8 mouse cellular contexts compared by ENCODE assay signal in the genomic region with DNA sequence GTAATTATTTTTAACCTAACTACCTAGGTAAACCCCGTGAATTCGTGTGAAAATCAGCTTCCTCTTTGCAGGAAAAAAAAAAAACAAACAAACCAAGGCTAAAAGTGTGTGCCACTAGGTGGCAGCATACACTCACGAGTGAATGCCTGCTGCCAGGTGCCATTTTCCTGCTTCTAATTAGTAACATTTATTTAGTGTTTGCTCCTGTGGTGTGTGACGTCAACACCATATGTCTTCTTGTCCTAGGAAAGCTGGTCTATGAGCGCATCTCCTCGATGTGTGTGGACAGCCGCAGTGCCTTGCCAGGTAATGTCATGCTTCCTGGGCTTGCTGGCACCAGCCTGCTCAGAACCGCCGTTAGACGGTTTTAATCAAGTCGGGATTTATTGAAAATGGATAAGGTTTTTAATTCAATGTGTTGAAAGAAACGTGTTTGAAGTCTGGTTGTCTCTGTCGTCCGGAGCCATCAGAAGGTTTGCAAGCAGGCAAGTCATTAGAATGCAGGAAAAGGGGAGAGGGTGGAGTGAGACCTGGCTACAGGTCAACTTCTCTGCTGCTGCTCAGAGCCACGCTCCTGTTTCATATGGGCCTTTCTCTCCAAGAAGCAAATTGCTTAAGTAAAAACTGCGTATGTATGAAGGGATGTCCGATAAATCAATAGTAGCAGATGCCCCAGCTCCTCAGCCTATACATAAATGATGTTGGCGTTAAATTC. TPM values are rescaled to one million over a fixed set of nuclear protein-coding genes. Genes with fewer than 3 reads are reported as not detected.
A peak's percentile ranks its signal among the peaks of the same experiment; 100 is the strongest.
DNase-seq lines count a peak whose midpoint lies in the region; ATAC-seq and TF ChIP-seq lines count a peak whose summit lies in the region.

No protein-coding gene starts in this region.

- H3K4me1 ChIP-seq in heart, embryonic 11.5 days (ENCODE audit: control insufficient read depth, insufficient read depth, low read length), result no peaks in the 10 kb centered on the region
- no peaks in the 10 kb centered on the region; the same call in 1 of the 2 replicates for H3K4me1 ChIP-seq in bone marrow, adult 2 months (ENCODE audit: control insufficient read depth, insufficient read depth, low read length)
- H3K4me1 ChIP-seq in embryonic fibroblast, embryonic 13.5 days (ENCODE audit: control insufficient read depth, insufficient read depth, low read length), result peaks cover 5% of the 10 kb centered on the region; the same call in 1 of the 2 replicates
- no peaks in the 10 kb centered on the region for H3K4me1 ChIP-seq in hindbrain, embryonic 11.5 days (replicated peaks; ENCODE audit: control insufficient read depth, insufficient read depth, low read length)

- H3K9ac ChIP-seq in heart, embryonic 11.5 days (ENCODE audit: low read depth, low read length), result no peak overlapping the region
- no peak overlapping the region for H3K9ac ChIP-seq in hindbrain, embryonic 11.5 days (ENCODE audit: low read depth, low read length)

- H3K4me2 ChIP-seq in heart, embryonic 11.5 days, result no peak overlapping the region
- no peak overlapping the region for H3K4me2 ChIP-seq in hindbrain, embryonic 11.5 days (replicated peaks; ENCODE audit: low read depth, low read length)

- H3K36me3 ChIP-seq in heart, embryonic 11.5 days (ENCODE audit: control insufficient read depth, insufficient read depth, low read length), result peaks cover 2% of the 10 kb centered on the region; the same call in 1 of the 2 replicates
- H3K36me3 ChIP-seq in hindbrain, embryonic 11.5 days (ENCODE audit: control insufficient read depth, insufficient read depth, low read length), result no peaks in the 10 kb centered on the region

- no peaks in the 10 kb centered on the region for H3K27me3 ChIP-seq in heart, embryonic 11.5 days (ENCODE audit: control insufficient read depth, insufficient read depth, low read length)
- H3K27me3 ChIP-seq in hindbrain, embryonic 11.5 days (ENCODE audit: control insufficient read depth, insufficient read depth, low read length), result no peaks in the 10 kb centered on the region

- H3K4me3 ChIP-seq in heart, embryonic 11.5 days (ENCODE audit: low read depth, low read length), result no peak overlapping the region
- H3K4me3 ChIP-seq in bone marrow, adult 2 months (replicated peaks; ENCODE audit: control insufficient read depth, low read depth, low read length), result no peak overlapping the region
- no peak overlapping the region for H3K4me3 ChIP-seq in embryonic fibroblast, embryonic 13.5 days (ENCODE audit: insufficient read depth, low read length)
- no peak overlapping the region for H3K4me3 ChIP-seq in hindbrain, embryonic 11.5 days (ENCODE audit: low read depth, low read length)

- no peak for TF ChIP-seq POLR2A in bone marrow, adult 2 months (IDR thresholded peaks at IDR 0.05; ENCODE audit: borderline replicate concordance, control insufficient read depth, low read depth, low read length)
- no peak for TF ChIP-seq POLR2A in embryonic fibroblast, embryonic 13.5 days (IDR thresholded peaks at IDR 0.05; ENCODE audit: low read depth, low read length)

- WGBS in heart, embryonic 11.5 days (ENCODE audit: insufficient replicate concordance), result 58% methylated on average over 18 of the region's 18 CpGs
- WGBS in bone marrow, adult 2 months, result 59% methylated on average over 18 of the region's 18 CpGs
- 59% methylated on average over 18 of the region's 18 CpGs for WGBS in hindbrain, embryonic 11.5 days

- no peak for ATAC-seq in heart, embryonic 11.5 days (replicated peaks; ENCODE audit: insufficient number of reproducible peaks, low FRiP score, low TSS enrichment)
- ATAC-seq in hindbrain, embryonic 11.5 days (ENCODE audit: low FRiP score), result peak; percentile 59; the same call in 1 of the 2 replicates

- H3K9me3 ChIP-seq in heart, embryonic 11.5 days (replicated peaks; ENCODE audit: control insufficient read depth, low read length), result no peaks in the 10 kb centered on the region
- no peaks in the 10 kb centered on the region for H3K9me3 ChIP-seq in hindbrain, embryonic 11.5 days (ENCODE audit: control insufficient read depth, low read length)

- TF ChIP-seq CTCF in bone marrow, adult 2 months (IDR thresholded peaks at IDR 0.05; ENCODE audit: control insufficient read depth, insufficient read depth, low read length), result peak; percentile 91
- peak; percentile 73; the same call in 1 of the 2 replicates for TF ChIP-seq CTCF in embryonic fibroblast, embryonic 13.5 days (IDR thresholded peaks at IDR 0.05; ENCODE audit: borderline replicate concordance, insufficient read depth, low read length)

- H3K27ac ChIP-seq in heart, embryonic 11.5 days (ENCODE audit: low read depth, low read length), result no peak overlapping the region
- no peak overlapping the region for H3K27ac ChIP-seq in bone marrow, adult 2 months (ENCODE audit: control insufficient read depth, insufficient read depth, low read depth, low read length, poor library complexity)
- H3K27ac ChIP-seq in embryonic fibroblast, embryonic 13.5 days (ENCODE audit: insufficient read depth, low read length), result no peak overlapping the region
- H3K27ac ChIP-seq in hindbrain, embryonic 11.5 days (ENCODE audit: low read depth, low read length), result no peak overlapping the region

- DNase-seq in heart, adult 8-10 months (ENCODE audit: low spot score), result peak; percentile 64
- DNase-seq in hindbrain, embryonic 11.5 days (ENCODE audit: low spot score), result peak; percentile 84
- DNase-seq in layer of hippocampus, postnatal 25 days (ENCODE audit: extremely low spot score in 1 of 2, low spot score in 1 of 2), result peak; percentile 53 to 75
- DNase-seq in mesoderm, embryonic 11.5 days (ENCODE audit: low read depth, low spot score), result peak; percentile 79
- DNase-seq in right cerebral cortex, postnatal 36 days (ENCODE audit: low spot score in 2 of 2), result peak; percentile 20 to 30

RNA-seq across cellular contexts. Expression of a gene that starts 26.2 kb away (rescaled TPM):
- 10 to 100 TPM; 22.0 to 27.0 (median 26.2) TPM for total RNA-seq in heart, adult 8-10 months (2022)
- polyA plus RNA-seq in heart, embryonic 11.5 days (2014; fragmentation: Nextera tagmentation; extraction: Ambion mirVana), result 48.1 and 49.0 TPM in 2 replicates
- polyA plus RNA-seq in bone marrow, adult 2 months (2011; ENCODE audit: insufficient read depth, insufficient read length, low replicate concordance, missing spikeins), result 22.9 and 31.1 TPM in 2 replicates
- polyA plus RNA-seq in embryonic fibroblast, embryonic 13.5 days (2011; ENCODE audit: insufficient read length, low read depth, missing spikeins), result 95.4 and 106 TPM in 2 replicates
- polyA plus RNA-seq in hindbrain, embryonic 11.5 days (2014; fragmentation: Nextera tagmentation; extraction: Ambion mirVana), result 74.4 and 83.3 TPM in 2 replicates
- 10 to 100 TPM; 62.8 to 68.5 TPM for total RNA-seq in layer of hippocampus, postnatal 25 days (2021)

RNA-seq across cellular contexts. Expression of a gene that starts 53.9 kb away (rescaled TPM):
- 1 to 10 TPM; 1.2 to 1.9 (median 1.7) TPM for total RNA-seq in heart, adult 8-10 months (2022)
- polyA plus RNA-seq in heart, embryonic 11.5 days (2014; fragmentation: Nextera tagmentation; extraction: Ambion mirVana), result 4.6 and 5.9 TPM in 2 replicates
- polyA plus RNA-seq in bone marrow, adult 2 months (2011; ENCODE audit: insufficient read depth, insufficient read length, low replicate concordance, missing spikeins), result 9.7 and 13.6 TPM in 2 replicates
- 11.3 and 14.6 TPM in 2 replicates for polyA plus RNA-seq in embryonic fibroblast, embryonic 13.5 days (2011; ENCODE audit: insufficient read length, low read depth, missing spikeins)
- 23.7 and 24.5 TPM in 2 replicates for polyA plus RNA-seq in hindbrain, embryonic 11.5 days (2014; fragmentation: Nextera tagmentation; extraction: Ambion mirVana)
- 10 to 100 TPM; 46.4 to 47.7 TPM for total RNA-seq in layer of hippocampus, postnatal 25 days (2021)

Comparison
In these comparisons a context has a peak if more than half of its experiments do, and no peak if none do; other contexts are left out.
1. DNase-seq: peak in every context shown above with its lines; median percentile 84 in hindbrain, embryonic 11.5 days; 79 in mesoderm, embryonic 11.5 days; 64 in heart, adult 8-10 months; 64 in layer of hippocampus, postnatal 25 days; 25 in right cerebral cortex, postnatal 36 days.